Mouse (Mus musculus): ENCODE measurements around the gene Pbxip1. TPM values are rescaled to one million over a fixed set of nuclear protein-coding genes. Genes with fewer than 3 reads are reported as not detected.
A peak's percentile ranks its signal among the peaks of the same experiment; 100 is the strongest.

Gene Pbxip1
- total RNA-seq, 2 experiments from 2014 or later: 38.9 to 41.8 TPM

DNA sequence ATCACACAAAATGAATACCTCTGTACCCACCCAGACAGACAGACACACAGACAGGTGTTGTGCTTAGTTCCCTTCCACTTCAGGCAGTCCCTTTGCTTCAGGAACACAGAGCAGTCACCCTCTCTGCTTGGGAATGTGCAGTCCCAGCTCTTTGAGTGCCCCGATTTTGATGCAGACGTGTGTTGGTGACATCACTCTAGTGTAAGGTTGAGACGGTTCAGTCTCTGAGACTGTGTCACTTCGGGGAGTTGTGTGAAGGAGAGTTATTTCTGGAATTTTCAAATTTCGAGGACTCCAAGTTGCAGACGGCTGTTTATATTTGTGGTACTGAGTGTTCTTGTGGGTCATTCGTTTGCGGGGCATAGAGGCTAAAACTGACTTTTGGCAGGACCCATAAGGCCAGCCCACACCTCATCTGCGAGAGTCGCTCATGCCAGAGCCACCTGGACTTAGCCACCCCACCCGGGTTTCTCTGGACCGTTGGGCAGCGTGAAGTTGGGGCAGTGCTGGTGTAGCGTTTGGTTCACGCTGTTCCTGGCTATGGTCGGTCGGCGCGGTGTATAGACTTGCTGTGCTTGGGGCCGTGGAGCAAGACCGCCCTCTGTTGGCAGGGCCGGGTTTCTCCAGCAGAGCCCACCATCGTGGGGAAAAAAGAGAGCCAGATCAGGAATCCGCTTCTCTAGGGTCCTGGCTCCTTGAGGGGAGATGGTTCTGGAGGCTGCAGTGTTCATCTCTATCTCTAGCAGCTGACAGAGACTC is 48.4 kb downstream of the Pbxip1 start:
- DNase-seq (ENCODE audit: low spot score in 2 of 2): peak; percentile 44 to 75
- TF ChIP-seq CTCF (conservative IDR thresholded peaks at IDR 0.05): peak; percentile 97
- Histone ChIP-seq H3K4me3 (peak overlapping the region; percentile 16; the same call in 1 of the 2 replicates), H3K27ac (no peak overlapping the region)

DNA sequence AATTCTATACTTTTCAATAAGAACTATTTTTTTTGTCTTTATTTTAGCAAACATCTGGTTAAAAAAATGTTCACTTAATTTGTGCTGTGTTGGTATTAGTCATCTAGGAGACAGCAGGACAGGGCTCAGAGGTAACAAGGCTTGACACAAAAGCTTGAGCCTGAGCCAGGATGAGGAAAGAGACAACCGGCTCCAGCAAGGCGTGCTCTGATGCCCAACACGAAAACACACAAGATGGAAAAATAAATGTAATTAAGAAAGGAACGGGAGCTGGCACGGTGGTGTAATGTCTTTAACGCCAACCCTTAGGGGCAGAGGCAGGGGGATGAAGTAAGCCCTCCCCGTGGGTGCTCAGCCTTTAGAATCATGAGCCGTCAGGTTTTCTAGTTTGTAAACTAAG is 49.6 kb downstream of the Pbxip1 start:
- no peak for TF ChIP-seq CTCF (conservative IDR thresholded peaks at IDR 0.05)
- H3K4me3 ChIP-seq: no peak overlapping the region
- H3K27ac ChIP-seq: no peak overlapping the region
- no peak for DNase-seq (ENCODE audit: low spot score in 2 of 2)

GRCm38 (mm10) chr3:89486916-89487702 is 50.6 kb downstream of the Pbxip1 start:
- no peak overlapping the region for H3K27ac ChIP-seq
- DNase-seq (ENCODE audit: low spot score in 2 of 2): no peak
- no peak for TF ChIP-seq CTCF (conservative IDR thresholded peaks at IDR 0.05)

GRCm38 (mm10) chr3:89490790-89491189 is 54.3 kb downstream of the Pbxip1 start:
- H3K4me3 ChIP-seq: no peak overlapping the region
- no peak for DNase-seq (ENCODE audit: low spot score in 2 of 2)
- H3K27ac ChIP-seq: no peak overlapping the region
- peak; percentile 28 for TF ChIP-seq CTCF (conservative IDR thresholded peaks at IDR 0.05)

More at GRCm38 (mm10) chr3:89486916-89487702, 50.6 kb downstream of the Pbxip1 start:
- H3K4me3 ChIP-seq: no peak overlapping the region

DNA sequence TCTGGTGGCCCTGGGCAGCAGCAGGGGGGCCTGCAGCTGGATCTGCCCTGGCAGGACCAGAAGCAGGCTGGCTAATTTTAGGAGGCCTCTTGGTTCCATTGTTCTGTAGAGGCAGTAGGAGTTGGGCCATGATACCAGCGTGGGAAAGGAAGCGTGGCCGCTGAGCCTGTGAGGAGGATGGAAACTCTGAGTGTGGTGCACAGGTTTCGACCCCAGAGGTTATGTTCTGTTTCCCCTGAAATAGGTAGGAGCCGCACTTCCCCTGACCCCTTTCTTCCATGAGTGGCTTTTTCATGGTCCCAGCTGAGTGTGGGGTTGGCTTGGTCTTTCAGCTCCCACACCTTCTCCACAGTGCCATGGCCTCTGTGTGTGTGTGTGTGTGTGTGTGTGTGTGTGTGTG is 55.1 kb downstream of the Pbxip1 start:
- Histone ChIP-seq H3K4me3 (no peak overlapping the region), H3K27ac (no peak overlapping the region)
- no peak for DNase-seq (ENCODE audit: low spot score in 2 of 2)
- no peak for TF ChIP-seq CTCF (conservative IDR thresholded peaks at IDR 0.05)

DNA sequence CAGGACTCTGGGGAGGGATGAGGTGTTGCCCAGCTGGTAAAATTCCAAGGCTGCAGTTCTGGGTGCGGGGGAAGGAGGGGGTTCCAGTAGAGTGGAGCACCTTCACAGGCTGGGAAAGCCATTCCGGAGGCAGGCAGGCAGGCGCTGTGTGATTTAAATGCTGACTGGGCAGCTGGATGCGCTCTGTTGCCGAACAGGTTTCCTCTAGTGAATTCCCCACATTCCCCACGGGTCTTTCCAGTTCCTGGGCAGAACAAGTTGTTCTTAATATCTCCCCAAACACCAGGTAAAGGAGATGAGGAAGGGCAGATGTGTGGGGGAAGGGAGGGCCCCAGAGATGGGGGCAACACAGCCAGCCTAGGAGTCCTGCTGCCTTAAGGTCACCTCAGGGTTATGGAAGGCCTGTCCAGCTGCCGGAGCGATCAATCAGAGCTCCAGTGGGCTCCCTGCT is 56.2 kb downstream of the Pbxip1 start:
- no peak for TF ChIP-seq CTCF (conservative IDR thresholded peaks at IDR 0.05)
- DNase-seq (ENCODE audit: low spot score in 2 of 2): no peak
- H3K4me3 ChIP-seq: no peak overlapping the region
- H3K27ac ChIP-seq: no peak overlapping the region

- Histone ChIP-seq H3K4me3 (no peak overlapping the region), H3K27ac (no peak overlapping the region)
- peak; percentile 32 for TF ChIP-seq CTCF (conservative IDR thresholded peaks at IDR 0.05)
- DNase-seq (ENCODE audit: low spot score in 2 of 2): no peak
Observed at GRCm38 (mm10) chr3:89494630-89495029, 58.1 kb downstream of the Pbxip1 start.

DNA sequence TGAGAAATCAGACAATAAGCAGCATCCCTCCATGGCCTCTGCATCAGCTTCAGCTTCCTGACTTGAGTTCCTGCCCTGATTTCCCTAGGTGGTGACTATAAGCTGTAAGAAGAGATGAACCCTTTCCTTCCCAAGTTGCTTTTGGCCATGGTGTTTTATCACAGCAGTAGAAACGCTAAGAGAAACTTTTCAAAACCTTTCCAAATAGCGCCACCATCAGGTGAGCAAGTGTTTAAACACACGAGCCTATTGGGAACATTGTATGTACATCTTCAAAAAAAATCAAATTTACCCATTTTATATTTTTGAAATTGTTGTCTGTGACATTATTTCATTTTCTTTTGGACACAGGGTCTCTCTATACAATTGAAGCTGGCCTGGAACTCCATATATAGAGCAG is 59.9 kb downstream of the Pbxip1 start:
- TF ChIP-seq CTCF (conservative IDR thresholded peaks at IDR 0.05): peak; percentile 24; the same call in 1 of the 2 replicates
- H3K27ac ChIP-seq: no peak overlapping the region

DNA sequence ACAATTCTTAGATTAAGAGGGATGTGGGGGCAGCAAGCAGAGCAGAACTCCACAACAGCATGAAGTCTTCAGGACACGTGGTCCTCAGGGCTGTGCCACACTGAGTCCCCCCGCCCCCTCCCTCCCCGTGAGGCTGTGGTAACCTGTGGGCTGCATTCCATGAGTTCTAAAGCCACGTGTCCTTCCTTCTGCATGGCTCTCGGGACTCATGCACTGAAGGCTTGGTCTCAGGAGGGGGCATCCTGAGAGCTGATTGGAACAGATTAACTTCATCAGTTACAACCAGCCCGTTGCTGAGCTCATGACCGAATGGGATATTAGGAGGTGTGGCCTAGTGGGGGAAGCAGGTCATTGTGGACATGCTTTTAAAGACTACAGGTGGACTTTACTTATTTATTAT is 63.2 kb downstream of the Pbxip1 start:
- TF ChIP-seq CTCF (conservative IDR thresholded peaks at IDR 0.05): no peak
- DNase-seq (ENCODE audit: low spot score in 2 of 2): no peak
- H3K4me3 ChIP-seq: no peak overlapping the region
- no peak overlapping the region for H3K27ac ChIP-seq

More for the DNA sequence above, 59.9 kb downstream of the Pbxip1 start:
- DNase-seq (ENCODE audit: low spot score in 2 of 2): no peak
- H3K4me3 ChIP-seq: no peak overlapping the region

Other genes starting within 250 kb of the Pbxip1 start
- 10 to 100 TPM; 55.7 to 67.9 TPM for gene Gba, start 233.8 kb upstream of the Pbxip1 start, total RNA-seq (2021)
- gene Thbs3, start 221.5 kb upstream of the Pbxip1 start, total RNA-seq (2021): 10 to 100 TPM; 42.6 to 43.8 TPM
- gene Mtx1, start 209.6 kb upstream of the Pbxip1 start, total RNA-seq (2021): 100 to 1,000 TPM; 100 to 102 TPM
- 1 to 10 TPM in 1 of 2 experiments, under 1 TPM in 1; 0.31 to 1.3 TPM for gene Muc1, start 207.6 kb upstream of the Pbxip1 start, total RNA-seq (2021)
- gene Krtcap2, start 190.7 kb upstream of the Pbxip1 start, total RNA-seq (2021): 10 to 100 TPM; 75.8 to 80.5 TPM
- gene Trim46, start 190.4 kb upstream of the Pbxip1 start, total RNA-seq (2021): 10 to 100 TPM; 89.1 to 92.8 TPM
- 10 to 100 TPM; 51.2 to 61.0 TPM for gene Dpm3, start 177.3 kb upstream of the Pbxip1 start, total RNA-seq (2021)
- gene Slc50a1, start 166.1 kb upstream of the Pbxip1 start, total RNA-seq (2021): 10 to 100 TPM; 46.3 to 58.9 TPM
- 1 to 10 TPM; 7.6 to 7.9 TPM for gene Efna1, start 155.6 kb upstream of the Pbxip1 start, total RNA-seq (2021)
- 10 to 100 TPM; 65.5 to 76.3 TPM for gene Efna3, start 113.7 kb upstream of the Pbxip1 start, total RNA-seq (2021)
- under 1 TPM; 0.61 to 0.96 TPM for gene Efna4, start 98.7 kb upstream of the Pbxip1 start, total RNA-seq (2021)
- 100 to 1,000 TPM; 122 to 127 TPM for gene Adam15, start 86.7 kb upstream of the Pbxip1 start, total RNA-seq (2021)
- under 1 TPM; 0.29 to 0.77 TPM for gene Dcst2, start 74.7 kb upstream of the Pbxip1 start, total RNA-seq (2021)
- not detected for gene Dcst1, start 71.5 kb upstream of the Pbxip1 start, total RNA-seq (2021)
- gene Zbtb7b, start 41.9 kb upstream of the Pbxip1 start, total RNA-seq (2021): 10 to 100 TPM; 11.3 to 13.4 TPM
- 1 to 10 TPM; 5.8 to 7.1 TPM for gene Lenep, start 33.9 kb upstream of the Pbxip1 start, total RNA-seq (2021)
- gene Flad1, start 24.8 kb upstream of the Pbxip1 start, total RNA-seq (2021): 10 to 100 TPM; 37.2 to 39.8 TPM
- gene Cks1b, start 18.3 kb upstream of the Pbxip1 start, total RNA-seq (2021): 1 to 10 TPM; 1.4 to 2.7 TPM
- gene Shc1, start 18.3 kb upstream of the Pbxip1 start, total RNA-seq (2021): 10 to 100 TPM; 12.2 to 14.3 TPM
- gene Pygo2, start 6.5 kb upstream of the Pbxip1 start, total RNA-seq (2021): 10 to 100 TPM; 55.5 to 61.9 TPM
- 10 to 100 TPM; 30.1 to 30.3 TPM for gene Pmvk, start 17.8 kb downstream of the Pbxip1 start, total RNA-seq (2021)
- 10 to 100 TPM; 25.6 to 29.1 TPM for gene Kcnn3, start 83.5 kb downstream of the Pbxip1 start, total RNA-seq (2021)